Mouse (Mus musculus) heart, adult 8-10 months (tissue): ENCODE data around the gene Wdr78. TPM values are rescaled to one million over a fixed set of nuclear protein-coding genes. Genes with fewer than 3 reads are reported as not detected.

Experiments
- DNase-seq: peaks from one replicate; pipeline ENCODE4 v3.0.0; 2022; ENCODE audit warnings: low spot score
- total RNA-seq, 4 experiments: library from RNA; stranded (reverse); gene quantifications; 2 replicates each; pipeline ENCODE4 v1.2.4; 2022

The Wdr78 gene
- total RNA-seq, 4 experiments from 2014 or later: 0.73 to 1.1 (median 0.83) TPM

DNA sequence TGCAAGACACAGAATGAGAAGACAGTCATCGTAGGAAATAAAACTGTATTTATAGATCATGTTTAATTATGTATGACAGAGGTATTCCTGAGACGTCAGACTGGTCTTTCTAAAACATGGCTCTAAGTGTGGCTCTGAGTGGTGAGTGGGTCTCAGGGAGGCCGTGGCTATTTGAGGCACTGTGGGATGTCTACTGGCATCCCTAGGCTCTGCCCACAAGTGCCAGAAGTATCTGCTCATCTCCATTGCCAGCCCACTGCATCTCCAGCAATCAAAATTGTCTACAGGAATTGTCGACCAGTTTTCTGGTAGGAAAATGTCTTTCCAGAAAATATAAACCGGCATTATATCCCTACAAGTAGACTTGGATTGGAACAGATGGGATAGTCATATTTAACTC lies 57.4 kb downstream of the Wdr78 start:
- DNase-seq: no peak

DNA sequence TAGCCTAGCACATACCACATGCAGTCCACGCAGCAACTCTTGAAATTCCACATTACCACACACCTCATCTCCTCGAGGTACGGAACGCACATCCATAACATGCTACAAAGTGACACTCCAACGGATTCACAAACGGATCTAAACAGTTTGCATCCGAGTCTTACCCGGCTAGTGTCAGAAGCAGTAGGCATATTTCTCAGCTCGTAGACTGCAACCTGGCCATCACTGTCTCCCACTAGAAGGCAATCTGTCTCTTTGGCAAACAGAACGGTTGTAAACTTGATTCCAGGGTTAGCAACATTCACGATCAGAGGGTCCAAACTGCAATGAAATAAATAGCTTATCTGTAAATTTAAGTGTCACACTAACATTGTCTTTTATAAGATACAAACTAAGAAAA lies 66.3 kb downstream of the Wdr78 start:
- DNase-seq: no peak

DNA sequence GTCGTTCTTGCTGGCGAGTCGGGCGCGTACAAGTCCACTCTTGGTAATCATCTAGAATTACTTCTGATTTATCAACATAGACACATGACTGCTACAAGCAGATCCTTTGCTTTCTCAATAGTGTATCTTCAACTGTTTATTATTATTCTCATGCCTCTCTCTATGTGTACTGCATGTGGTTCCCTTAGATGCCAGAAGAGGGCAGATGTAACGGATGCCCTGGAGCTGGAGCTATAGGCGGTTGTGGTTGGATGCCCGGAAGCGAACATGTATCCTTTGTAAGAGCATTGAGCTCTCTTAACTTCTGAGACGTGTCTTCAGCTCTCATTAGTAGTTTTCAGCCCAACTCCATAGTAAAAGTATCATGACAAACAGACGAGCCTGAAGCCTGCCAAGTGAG lies 71.4 kb downstream of the Wdr78 start:
- no peak for DNase-seq

DNA sequence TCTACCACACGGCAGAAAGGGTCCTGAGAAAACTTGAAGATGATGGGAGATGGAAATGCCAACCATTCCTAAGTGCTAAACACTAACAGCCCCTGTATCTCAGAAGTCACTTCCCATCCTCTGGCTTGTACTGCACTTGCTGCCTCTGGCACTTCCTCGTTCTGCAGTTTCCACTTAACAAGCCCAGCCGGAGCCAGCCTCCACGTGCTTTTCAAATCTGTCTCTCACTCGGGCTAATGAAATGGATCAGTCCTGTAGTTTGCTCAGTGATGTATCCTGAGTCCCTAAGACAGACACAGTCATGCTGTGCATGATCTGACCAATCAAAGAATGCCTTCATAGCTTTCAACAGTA lies 74.5 kb downstream of the Wdr78 start:
- no peak for DNase-seq

DNA sequence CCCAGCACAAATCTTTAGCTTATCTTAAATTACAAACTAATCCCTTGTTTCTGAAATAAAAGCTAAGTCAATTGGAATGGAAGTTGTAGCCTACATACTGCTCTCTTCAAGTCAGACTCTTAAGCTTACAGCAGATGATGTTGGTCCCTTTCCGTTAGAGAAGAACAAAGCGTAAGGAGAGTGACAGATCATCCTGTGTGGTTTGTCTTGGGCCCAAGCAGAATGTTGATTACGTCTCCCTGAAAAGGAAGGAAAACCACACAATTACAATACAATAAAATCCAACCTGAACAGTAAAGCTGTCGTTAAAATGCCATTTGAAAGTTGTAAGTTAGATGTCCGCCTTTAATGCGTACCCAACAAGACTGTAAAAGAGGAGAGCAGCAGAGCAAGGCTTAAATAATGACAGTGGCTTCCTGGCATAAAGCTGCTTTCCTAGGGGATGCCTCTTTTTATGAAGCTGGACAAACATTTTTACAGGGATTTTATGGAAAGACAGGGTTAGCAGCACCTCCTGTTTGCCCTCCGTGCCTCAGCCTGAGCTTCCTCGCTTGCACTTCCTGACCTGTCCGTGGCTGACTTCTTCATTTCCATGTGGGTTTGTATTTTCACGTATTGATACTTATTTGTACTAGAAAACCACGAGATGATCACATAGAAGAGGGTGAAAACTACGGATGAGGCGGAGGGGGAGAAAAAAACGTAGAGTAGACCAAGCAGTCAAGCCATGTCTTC lies 75.1 kb downstream of the Wdr78 start:
- DNase-seq: no peak

DNA sequence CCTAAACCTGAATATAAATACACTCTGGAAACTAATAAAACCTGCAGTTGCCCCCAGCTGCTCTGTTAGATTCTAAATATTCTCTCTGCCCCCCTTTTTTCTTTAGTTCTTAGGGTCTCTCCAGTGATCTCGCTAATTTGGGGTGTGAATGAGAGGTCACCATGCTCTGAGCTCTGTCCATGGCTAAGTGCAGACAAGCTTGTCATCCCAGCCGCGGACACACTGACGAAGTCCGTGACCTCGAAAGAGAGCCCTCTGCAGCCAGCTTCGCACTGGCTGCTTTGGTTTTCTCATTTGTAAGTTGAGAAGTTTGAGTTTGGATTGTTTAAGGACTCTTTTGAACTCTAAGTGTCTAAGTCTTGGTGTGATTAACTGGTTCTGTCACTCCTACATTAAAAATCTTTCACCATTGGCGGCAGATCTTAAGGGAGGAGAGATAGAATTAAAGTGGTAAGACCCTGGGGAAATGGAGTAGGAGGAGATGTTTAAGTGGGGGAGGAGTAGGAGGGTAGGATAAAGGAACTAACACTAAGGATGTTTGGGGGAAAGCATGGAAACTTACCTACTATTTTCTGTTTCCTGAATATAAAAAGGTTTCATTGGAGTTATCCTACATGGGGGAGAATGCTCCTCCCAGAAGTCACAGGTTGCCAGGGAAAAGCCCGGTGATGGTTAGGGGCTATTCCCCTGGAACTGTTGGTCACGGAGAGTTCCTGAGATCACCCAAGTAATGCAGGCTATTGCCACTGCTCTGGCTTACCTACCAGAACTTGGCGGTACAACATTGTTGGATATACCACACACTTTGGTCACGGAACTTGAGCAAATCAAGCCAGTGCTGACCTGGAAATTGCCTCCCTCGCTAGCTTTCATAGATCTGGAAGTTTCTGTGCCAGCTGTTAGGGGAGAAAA lies 85.9 kb downstream of the Wdr78 start:
- DNase-seq: no peak

DNA sequence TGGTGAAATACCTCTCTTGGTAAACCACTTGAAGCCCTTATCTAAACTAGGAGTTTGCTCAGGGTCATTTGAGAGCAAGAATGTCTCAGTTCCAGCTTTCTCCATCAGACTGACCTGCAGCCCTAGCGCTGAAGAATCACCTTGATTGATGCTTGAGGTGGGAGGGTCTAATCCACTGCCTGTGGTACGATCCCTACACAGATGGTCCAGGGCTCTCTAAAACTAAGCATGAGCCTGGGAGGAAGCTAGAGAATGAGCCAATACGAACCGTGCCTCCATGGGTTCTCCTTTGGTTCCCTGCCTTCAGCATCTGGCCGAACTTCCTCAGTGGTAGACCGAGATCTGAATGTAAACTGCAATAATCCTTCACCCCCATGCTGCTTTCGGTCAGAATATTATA lies 86.6 kb downstream of the Wdr78 start:
- no peak for DNase-seq

DNA sequence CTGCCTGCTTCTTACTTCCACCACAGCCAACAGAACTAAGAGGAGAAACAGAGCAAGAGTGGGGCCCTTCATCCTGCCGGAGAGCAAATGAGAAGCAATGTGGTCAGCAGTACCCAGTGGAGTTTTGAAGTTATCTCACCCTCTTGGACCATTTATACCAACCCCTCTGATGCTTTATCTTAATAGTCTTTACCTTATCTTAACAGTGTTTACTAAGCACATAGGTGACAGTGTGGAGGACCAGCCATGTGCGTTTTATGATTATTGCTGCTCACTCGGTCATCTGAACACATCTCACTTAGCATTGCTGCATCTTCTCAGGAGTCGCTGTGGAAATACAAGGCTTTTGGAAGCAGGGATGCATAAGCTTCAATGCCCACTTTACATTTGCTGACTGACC lies 87.7 kb downstream of the Wdr78 start, which contains the start of gene Insl5:
TSS of gene Insl5 (minus strand) at position 222 of the 400 bp plus-strand sequence.
- DNase-seq: no peak

DNA sequence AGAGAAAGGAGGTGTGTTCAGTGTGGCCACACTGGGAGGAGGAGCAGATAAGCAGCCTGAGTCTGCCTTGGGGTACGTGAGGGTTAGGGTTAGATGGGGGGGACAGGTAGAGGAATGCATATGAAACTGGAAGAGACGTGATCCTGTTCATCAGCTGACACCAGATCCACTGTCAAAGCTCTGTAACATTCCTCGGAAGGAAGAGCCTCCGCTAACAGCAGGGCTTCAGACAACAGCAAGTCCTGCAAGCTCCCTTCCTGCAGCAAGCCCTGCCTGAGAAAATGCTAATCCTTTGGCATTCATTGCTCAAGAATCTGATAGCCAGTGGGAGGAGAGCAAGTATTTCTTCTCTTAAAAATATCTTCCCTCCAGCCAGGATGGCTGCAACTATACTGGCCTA lies 100.9 kb downstream of the Wdr78 start:
- no peak for DNase-seq

DNA sequence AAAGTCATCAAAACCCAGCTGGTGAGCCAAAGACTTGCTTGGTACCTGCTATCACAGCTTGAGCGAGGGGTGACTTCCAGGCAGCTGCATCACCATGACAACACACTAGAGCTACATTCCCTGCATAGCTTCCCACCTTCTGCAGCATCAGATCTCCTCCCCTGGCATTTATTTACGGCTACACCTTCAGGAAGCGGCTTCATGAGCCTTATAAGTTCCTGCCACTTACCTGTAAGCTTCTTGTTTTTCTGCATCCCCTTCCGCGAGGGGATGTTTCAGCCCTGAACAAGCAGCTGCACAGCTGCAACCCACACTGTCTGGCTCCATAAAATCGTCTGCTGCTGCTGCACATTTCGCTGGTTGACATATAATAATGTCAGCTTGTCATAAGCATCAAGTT lies 102.5 kb downstream of the Wdr78 start:
- DNase-seq: no peak

DNA sequence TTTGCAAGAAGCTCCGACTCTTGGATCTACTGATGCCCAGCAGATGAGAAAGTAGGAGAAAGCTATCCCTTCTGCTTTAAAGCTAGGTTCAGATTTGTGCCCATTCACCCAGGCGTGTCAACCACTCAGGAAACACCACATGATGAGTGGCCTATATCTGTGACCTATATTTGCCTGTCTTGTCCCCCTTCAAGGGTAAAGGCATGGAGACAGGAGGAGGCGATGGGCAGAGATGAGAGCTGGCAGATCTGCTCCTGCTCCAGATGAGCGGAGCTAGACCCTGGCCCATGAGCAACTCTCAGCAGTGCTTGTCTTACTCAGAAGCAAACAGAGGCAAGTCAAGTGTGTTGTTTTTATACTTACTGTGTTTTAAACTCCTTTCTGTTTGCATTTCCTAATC lies 103.6 kb downstream of the Wdr78 start:
- no peak for DNase-seq

DNA sequence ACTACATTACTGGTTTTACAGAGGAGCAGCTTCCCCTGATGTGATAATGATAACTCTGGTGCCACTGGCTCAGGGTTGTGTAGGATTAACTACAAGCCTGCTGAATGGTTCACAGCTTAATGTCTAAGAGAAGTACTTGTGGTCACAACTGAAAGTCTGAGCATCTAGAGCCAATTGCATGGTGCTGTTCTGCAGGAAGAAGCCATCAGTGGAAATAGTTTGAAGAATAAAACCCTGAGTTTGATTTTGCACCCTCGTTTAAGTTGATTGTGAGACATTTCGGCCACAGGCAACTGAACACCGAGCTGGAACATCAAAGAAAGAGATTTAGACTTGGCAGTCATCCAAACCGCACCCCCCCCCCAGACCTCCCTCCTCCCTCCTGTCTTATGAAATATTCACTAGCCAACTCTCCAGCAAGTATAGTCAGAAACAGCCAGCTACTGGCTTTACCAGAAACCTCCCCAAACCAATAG lies 107.4 kb downstream of the Wdr78 start:
- DNase-seq: no peak

DNA sequence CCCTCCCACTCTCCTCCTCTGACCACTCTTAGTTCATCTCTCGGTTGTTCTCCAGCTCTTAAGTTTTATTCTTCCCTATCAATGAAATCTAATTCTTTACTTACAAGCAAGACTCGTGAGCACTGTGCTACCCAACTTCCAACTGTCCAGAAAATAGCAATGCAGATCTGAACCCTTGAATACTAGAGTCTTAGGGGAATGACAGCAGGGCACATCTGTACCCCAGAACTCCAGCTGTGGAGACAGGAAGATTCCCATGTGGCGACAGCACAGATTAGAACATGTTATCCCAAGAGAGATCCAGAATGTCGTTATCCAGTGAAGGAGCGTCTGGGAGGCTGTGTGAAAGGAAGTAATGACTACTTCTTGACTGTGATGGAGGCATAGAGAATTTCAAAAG lies 108.1 kb downstream of the Wdr78 start:
- peak; percentile 7 for DNase-seq

DNA sequence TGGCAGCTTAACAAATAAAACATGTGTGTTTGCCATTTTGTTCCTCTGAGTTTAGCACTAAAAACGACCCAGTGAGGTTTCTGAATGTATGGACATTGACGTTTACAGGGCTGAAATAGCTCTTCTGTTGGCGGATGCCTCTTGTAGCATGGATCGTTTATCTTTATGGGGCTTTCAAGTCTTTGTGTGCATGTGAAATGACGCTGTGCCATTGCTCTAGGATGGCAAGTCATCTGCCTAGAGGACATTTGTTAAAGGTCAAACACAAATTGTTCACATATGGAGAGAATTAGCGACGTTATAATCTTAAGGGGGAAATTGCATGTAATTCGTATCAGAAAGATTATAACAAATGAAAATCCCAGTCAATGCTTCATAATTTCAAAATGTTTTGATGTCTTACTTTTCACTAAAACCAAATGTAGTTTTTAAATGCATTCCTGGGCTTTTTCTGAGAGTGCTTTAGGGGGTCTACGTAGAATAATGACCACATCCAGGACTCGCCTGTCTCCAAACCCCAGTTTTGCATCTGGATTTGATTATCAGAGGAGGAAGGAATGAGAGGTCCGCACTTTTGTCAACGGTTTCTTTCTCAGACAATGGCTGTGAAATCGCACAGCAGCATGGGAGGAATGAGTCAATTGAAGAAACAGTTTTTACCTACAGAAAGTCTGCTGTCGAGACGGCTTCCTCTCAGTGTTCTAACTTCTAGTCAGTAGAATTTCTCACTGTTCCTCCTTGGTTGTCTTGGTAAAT lies 109.0 kb downstream of the Wdr78 start:
- no peak for DNase-seq

DNA sequence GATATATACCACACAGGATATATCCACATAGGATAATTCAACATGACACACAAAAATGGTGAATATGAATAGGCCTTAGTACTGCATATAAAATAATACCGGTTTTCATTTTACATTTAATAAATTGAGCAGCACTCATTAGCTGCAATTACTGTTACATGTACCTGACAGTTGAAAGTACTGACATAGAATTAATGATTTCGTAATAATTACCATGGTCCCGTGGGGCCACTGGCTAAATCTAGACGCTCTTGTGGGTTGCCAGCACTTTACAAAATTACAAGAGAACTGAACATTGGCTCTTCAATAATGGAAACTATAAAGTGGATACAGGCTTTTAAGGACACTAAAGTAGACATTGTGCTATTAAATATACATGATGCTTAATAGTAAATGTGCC lies 109.7 kb downstream of the Wdr78 start:
- DNase-seq: no peak

DNA sequence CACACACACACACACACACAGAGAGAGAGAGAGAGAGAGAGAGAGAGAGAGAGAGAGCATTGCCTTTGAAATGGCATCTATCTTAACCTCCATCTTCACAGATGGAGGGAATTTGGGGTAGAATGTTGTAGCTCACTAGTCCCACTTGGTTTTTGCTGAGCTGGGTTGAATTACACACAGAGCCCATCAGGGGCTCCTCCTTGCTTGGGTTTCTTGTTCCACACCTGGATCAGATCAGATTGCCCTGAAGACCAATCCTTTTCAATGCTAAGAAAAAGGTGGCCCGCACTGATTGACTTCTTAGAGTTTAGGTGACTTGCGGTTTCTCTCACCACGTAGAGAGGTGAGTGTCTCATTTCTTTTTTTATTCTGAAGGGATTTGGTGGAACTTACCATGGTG lies 122.7 kb downstream of the Wdr78 start:
- no peak for DNase-seq

DNA sequence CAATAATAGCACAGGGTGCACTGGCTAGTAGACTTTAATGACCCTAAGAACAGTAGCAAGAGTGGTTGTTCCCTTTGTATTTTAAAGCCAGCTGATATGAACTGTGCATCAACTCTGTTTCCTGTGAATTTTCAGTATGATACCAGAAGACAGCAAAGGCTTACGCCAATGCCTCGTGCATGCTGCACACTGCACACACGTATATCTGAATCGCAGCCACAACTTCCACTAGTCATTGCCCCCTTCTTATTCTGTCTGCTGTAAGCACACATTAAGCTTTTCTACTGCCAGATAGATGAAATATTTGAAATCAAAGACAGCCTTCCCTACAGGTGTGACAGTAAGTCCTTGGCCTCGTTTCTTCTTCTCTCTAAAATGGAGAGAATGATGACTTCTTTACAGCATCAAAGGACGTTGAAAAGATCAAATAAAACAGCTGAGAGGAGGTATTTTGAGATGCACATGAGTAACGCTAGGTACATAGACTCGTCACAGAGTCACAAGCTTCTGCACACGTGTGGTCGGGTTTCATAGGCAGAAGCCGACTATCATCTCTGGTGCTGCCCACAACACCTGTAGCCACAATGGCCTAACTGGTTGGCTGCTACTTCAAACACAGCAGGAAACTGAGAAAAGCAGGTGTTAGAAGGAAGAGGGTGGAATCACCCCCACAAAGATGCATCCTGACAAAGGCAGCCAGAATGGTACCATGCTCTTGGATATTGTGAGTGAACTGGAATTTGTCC lies 123.6 kb downstream of the Wdr78 start:
- DNase-seq: no peak

DNA sequence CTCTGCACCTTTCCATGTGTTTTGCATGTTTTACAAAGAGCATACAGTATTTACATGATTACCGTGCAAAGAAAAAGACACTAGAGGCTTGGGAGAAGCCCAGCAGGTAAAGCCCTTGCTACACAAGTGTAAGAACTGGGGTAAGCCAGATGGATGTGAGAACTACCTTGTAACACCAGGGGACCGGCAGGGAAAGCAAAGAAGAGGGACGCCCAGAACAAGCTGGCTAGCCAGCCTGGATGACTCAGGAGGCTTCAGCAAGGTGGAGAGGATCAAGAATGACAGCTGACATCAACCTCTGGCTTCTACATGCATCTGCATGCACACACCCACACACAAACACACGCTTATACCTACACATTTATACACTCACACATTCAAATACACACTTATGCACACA lies 124.3 kb downstream of the Wdr78 start:
- no peak for DNase-seq

DNA sequence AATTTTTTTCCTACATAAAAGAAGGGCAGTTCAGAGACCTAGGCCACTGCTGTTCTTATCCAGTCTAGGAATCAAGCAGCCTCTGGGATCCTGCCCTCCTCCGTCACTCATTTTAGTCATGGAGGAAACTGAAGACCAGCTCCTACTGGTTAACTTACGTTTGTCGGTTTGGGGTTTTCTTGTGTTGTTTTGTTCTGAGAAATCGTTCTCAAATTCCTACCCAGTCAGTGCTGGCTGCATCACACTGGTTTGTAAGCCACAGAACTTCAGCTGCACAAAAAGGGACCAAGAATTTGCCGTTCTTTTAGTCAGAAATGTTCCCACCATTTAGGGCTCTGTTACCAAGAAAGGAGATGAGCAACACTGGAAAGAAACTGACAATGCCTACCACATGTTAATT lies 125.0 kb downstream of the Wdr78 start:
- no peak for DNase-seq

DNA sequence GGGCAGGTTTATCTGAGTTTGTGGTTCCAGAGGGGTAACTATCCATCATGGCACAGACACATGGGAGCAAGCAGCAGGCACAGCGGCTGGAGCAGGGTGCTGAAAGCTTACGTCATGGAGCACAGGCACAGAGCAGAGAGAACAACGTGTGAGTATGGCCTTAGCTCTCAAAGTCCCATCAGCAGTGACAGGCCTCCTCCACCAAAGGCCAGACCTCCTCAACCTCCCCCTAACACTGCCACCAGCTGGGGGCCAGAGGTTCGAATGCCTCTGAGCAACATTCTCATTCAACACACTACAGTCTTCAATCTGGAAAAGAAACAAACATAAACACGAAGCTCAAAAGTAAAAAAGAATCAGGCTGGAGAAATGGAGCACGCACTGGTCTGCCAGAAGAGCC lies 125.8 kb downstream of the Wdr78 start:
- no peak for DNase-seq
